Mouse (Mus musculus) olfactory bulb, adult 2 months (tissue): ENCODE results near the gene Rnf113a2.

Experiments used
- CTCF ChIP-seq: fragments of 200-500 bp; IDR thresholded peaks from 2 replicates; pipeline ENCODE4 v1.5.1; 2012; ENCODE audit warnings: low read depth, mild to moderate bottlenecking, low read length, moderate library complexity; ENCODE audit not compliant: insufficient read depth
- POLR2A ChIP-seq: fragments of 200-500 bp; IDR thresholded peaks from 2 replicates; pipeline ENCODE4 v1.6.1; 2012; ENCODE audit warnings: mild to moderate bottlenecking, low read depth, low read length, moderate library complexity; ENCODE audit not compliant: insufficient read depth

DNA sequence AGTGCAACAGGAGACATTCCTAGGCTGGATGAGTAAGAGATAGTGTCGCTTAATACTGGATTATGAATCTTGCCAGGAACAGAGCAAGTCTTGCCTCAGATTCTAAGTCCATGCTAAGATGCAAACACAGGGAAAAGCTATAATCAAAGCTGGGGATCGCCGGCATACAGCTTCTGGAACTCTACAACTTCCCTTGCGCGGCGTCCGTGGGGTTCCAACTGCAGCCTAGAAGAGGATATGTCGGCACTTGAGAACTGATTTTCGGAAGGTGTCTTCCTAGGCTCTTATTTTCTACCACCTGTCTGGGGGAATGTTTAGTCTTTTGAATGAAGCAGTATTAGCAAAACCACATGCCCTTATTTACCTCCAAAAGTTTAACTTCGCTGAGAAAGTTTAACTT, 32.9 kb downstream of the Rnf113a2 start:
- TF ChIP-seq CTCF (no peak), POLR2A (no peak)
